ENCODE assay signal across 8 mouse cellular contexts in genomic region chr6:4904055-4904450, GRCm38 (mm10). TPM values are rescaled to one million over a fixed set of nuclear protein-coding genes. Genes with fewer than 3 reads are reported as not detected.
DNase-seq lines count a peak whose midpoint lies in the region; ATAC-seq and TF ChIP-seq lines count a peak whose summit lies in the region.

No protein-coding gene starts in this region.

- peak; percentile 21 to 48 for DNase-seq in cerebellum, adult 18-20 months
- no peak for DNase-seq in cerebellum, postnatal 10 days
- DNase-seq in Muller cell, postnatal 12 days (ENCODE audit: inconsistent ontology term), result peak; percentile 42
- DNase-seq in spleen, adult 12 weeks (ENCODE audit: low spot score), result no peak

- no peak for TF ChIP-seq CTCF in embryonic fibroblast, embryonic 13.5 days (IDR thresholded peaks at IDR 0.05; ENCODE audit: borderline replicate concordance, insufficient read depth, low read length)

- no peak overlapping the region for H3K27ac ChIP-seq in embryonic fibroblast, embryonic 13.5 days (ENCODE audit: insufficient read depth, low read length)
- peak overlapping the region; percentile 93 for H3K27ac ChIP-seq in hindbrain, embryonic 15.5 days (replicated peaks)
- H3K27ac ChIP-seq in limb, embryonic 15.5 days, result peak overlapping the region; percentile 88
- peak overlapping the region; percentile 96 for H3K27ac ChIP-seq in neural tube, embryonic 12.5 days

- under 1% methylated on average over 9 of the region's 9 CpGs for WGBS in hindbrain, embryonic 15.5 days
- 5% methylated on average over 9 of the region's 9 CpGs for WGBS in limb, embryonic 15.5 days
- WGBS in neural tube, embryonic 12.5 days, result 2% methylated on average over 9 of the region's 9 CpGs

- peak overlapping the region; percentile 95 for H3K9ac ChIP-seq in hindbrain, embryonic 15.5 days
- H3K9ac ChIP-seq in limb, embryonic 15.5 days, result peak overlapping the region; percentile 80; the same call in 1 of the 2 replicates
- H3K9ac ChIP-seq in neural tube, embryonic 12.5 days, result peak overlapping the region; percentile 94

- peak; percentile 33; the same call in 1 of the 2 replicates for ATAC-seq in hindbrain, embryonic 15.5 days (ENCODE audit: low FRiP score, low read depth)
- ATAC-seq in limb, embryonic 15.5 days (ENCODE audit: insufficient number of reproducible peaks, low FRiP score, low TSS enrichment, low read depth), result no peak
- ATAC-seq in neural tube, embryonic 12.5 days (ENCODE audit: low FRiP score, low read depth), result peak; percentile 2; the same call in 1 of the 2 replicates

- peak overlapping the region; percentile 13; the same call in 1 of the 2 replicates for H3K4me3 ChIP-seq in embryonic fibroblast, embryonic 13.5 days (ENCODE audit: insufficient read depth, low read length)
- H3K4me3 ChIP-seq in hindbrain, embryonic 15.5 days, result peak overlapping the region; percentile 68
- peak overlapping the region; percentile 74 for H3K4me3 ChIP-seq in limb, embryonic 15.5 days
- peak overlapping the region; percentile 76 for H3K4me3 ChIP-seq in neural tube, embryonic 12.5 days

- H3K27me3 ChIP-seq in hindbrain, embryonic 15.5 days, result no peaks in the 10 kb centered on the region
- no peaks in the 10 kb centered on the region for H3K27me3 ChIP-seq in limb, embryonic 15.5 days
- H3K27me3 ChIP-seq in neural tube, embryonic 12.5 days (replicated peaks), result no peaks in the 10 kb centered on the region

- no peaks in the 10 kb centered on the region for H3K36me3 ChIP-seq in hindbrain, embryonic 15.5 days
- H3K36me3 ChIP-seq in limb, embryonic 15.5 days, result no peaks in the 10 kb centered on the region
- no peaks in the 10 kb centered on the region for H3K36me3 ChIP-seq in neural tube, embryonic 12.5 days

- peak overlapping the region; percentile 85 for H3K4me2 ChIP-seq in hindbrain, embryonic 15.5 days
- H3K4me2 ChIP-seq in limb, embryonic 15.5 days, result peak overlapping the region; percentile 88
- H3K4me2 ChIP-seq in neural tube, embryonic 12.5 days (replicated peaks), result peak overlapping the region; percentile 81

- TF ChIP-seq POLR2A in embryonic fibroblast, embryonic 13.5 days (IDR thresholded peaks at IDR 0.05; ENCODE audit: low read depth, low read length), result no peak

- H3K9me3 ChIP-seq in hindbrain, embryonic 15.5 days, result no peaks in the 10 kb centered on the region
- H3K9me3 ChIP-seq in limb, embryonic 15.5 days, result no peaks in the 10 kb centered on the region
- no peaks in the 10 kb centered on the region for H3K9me3 ChIP-seq in neural tube, embryonic 12.5 days

- H3K4me1 ChIP-seq in embryonic fibroblast, embryonic 13.5 days (ENCODE audit: control insufficient read depth, insufficient read depth, low read length), result no peaks in the 10 kb centered on the region; the same call in 1 of the 2 replicates
- H3K4me1 ChIP-seq in hindbrain, embryonic 15.5 days (replicated peaks), result peaks cover 44% of the 10 kb centered on the region
- H3K4me1 ChIP-seq in limb, embryonic 15.5 days, result peaks cover 12% of the 10 kb centered on the region
- H3K4me1 ChIP-seq in neural tube, embryonic 12.5 days, result peaks cover 20% of the 10 kb centered on the region

RNA-seq across cellular contexts. Expression of gene Ppp1r9a, which starts 1.3 kb away (rescaled TPM):
- polyA plus RNA-seq in embryonic fibroblast, embryonic 13.5 days (2011; ENCODE audit: insufficient read length, low read depth, missing spikeins), result 2.0 and 4.0 TPM in 2 replicates
- 36.1 and 44.2 TPM in 2 replicates for polyA plus RNA-seq in hindbrain, embryonic 15.5 days (2015; fragmentation: Nextera tagmentation; extraction: Ambion mirVana)
- polyA plus RNA-seq in limb, embryonic 15.5 days (2015; fragmentation: Nextera tagmentation; extraction: Ambion mirVana), result 15.3 and 16.3 TPM in 2 replicates
- polyA plus RNA-seq in neural tube, embryonic 12.5 days (2016; fragmentation: Nextera tagmentation; extraction: Ambion mirVana), result 24.8 and 28.1 TPM in 2 replicates

Comparison
In these comparisons a context has a peak if more than half of its experiments do, and no peak if none do; other contexts are left out.
1. DNase-seq: peak in cerebellum, adult 18-20 months (2 of 2) and Muller cell, postnatal 12 days (single experiment); none in cerebellum, postnatal 10 days (0 of 2) and spleen, adult 12 weeks (single experiment).
2. H3K4me3 ChIP-seq: peak in every context shown above with its lines; median percentile 76 in neural tube, embryonic 12.5 days; 74 in limb, embryonic 15.5 days; 68 in hindbrain, embryonic 15.5 days; 13 in embryonic fibroblast, embryonic 13.5 days.
3. Peak in every context shown above with its lines, with median percentiles within 50 percentile points of each other: H3K4me2 ChIP-seq and H3K9ac ChIP-seq.